Mouse (Mus musculus) megakaryocyte, embryonic 14.5 days (primary cell): Measurements from ENCODE around the gene Unc50. TPM values are rescaled to one million over a fixed set of nuclear protein-coding genes. Genes with fewer than 3 reads are reported as not detected.

Source experiments
- H3K27me3 ChIP-seq: replicated peaks from 2 replicates; pipeline ENCODE3; 2012; ENCODE audit warnings: inconsistent platforms
- H3K36me3 ChIP-seq: replicated peaks from 2 replicates; pipeline ENCODE3; 2012; ENCODE audit warnings: low read length, inconsistent platforms, mixed read lengths
- H3K4me1 ChIP-seq: 2 replicates; pipeline ENCODE4 v1.6.1; 2012; ENCODE audit warnings: inconsistent platforms
- H3K4me3 ChIP-seq: replicated peaks from 2 replicates; pipeline ENCODE3; 2012; ENCODE audit warnings: moderate library complexity, mild to moderate bottlenecking, inconsistent platforms
- H3K9me3 ChIP-seq: 2 replicates; pipeline ENCODE4 v1.6.1; 2012; ENCODE audit warnings: inconsistent platforms
- FLI1 ChIP-seq: IDR thresholded peaks from 2 replicates; pipeline ENCODE4 v1.6.1; 2012; ENCODE audit warnings: low read length, inconsistent platforms, mixed read lengths
- GATA1 ChIP-seq: IDR thresholded peaks from 3 replicates; pipeline ENCODE4 v1.6.1; 2012; ENCODE audit warnings: mixed read lengths, low read length, inconsistent platforms, borderline replicate concordance
- polyA plus RNA-seq: library from polyadenylated mRNA; stranded (reverse); fragments of >175 nt; gene quantifications from 2 replicates; pipeline ENCODE4 v1.2.3, GENCODE M21; 2012; ENCODE audit warnings: low replicate concordance; ENCODE audit not compliant: insufficient read depth

The Unc50 gene
- 32.9 and 52.3 TPM in 2 replicates for polyA plus RNA-seq

- no peaks in the 10 kb centered on the region for H3K9me3 ChIP-seq
- H3K27me3 ChIP-seq: no peaks in the 10 kb centered on the region
- peaks cover 67% of the 10 kb centered on the region for H3K36me3 ChIP-seq
- peaks cover 77% of the 10 kb centered on the region for H3K4me1 ChIP-seq
- peak within 1 kb of the TSS; percentile 93 for H3K4me3 ChIP-seq
- no peak for TF ChIP-seq GATA1
- no peak; the same call in 1 of the 2 replicates for TF ChIP-seq FLI1
Measured at GRCm38 (mm10) chr1:37429366-37430296, at the start of gene Unc50, which contains the start of gene Coa5. Gene Unc50, plus strand, starts transcription at chr1:37430139. Gene Coa5, minus strand, starts transcription at chr1:37430103.

- H3K9me3 ChIP-seq: no peaks in the 10 kb centered on the region
- H3K36me3 ChIP-seq: peaks cover 96% of the 10 kb centered on the region
- H3K4me1 ChIP-seq: peaks cover 43% of the 10 kb centered on the region
- TF ChIP-seq FLI1: no peak
- no peak for TF ChIP-seq GATA1
- H3K4me3 ChIP-seq: no peak overlapping the region
- no peaks in the 10 kb centered on the region for H3K27me3 ChIP-seq
Measured at GRCm38 (mm10) chr1:37380913-37381312, 49.0 kb upstream of the Unc50 start.

- TF ChIP-seq FLI1 (no peak), GATA1 (no peak)
- Histone ChIP-seq H3K4me3 (no peak overlapping the region), H3K36me3 (peaks cover 96% of the 10 kb centered on the region), H3K27me3 (no peaks in the 10 kb centered on the region), H3K4me1 (peaks cover 51% of the 10 kb centered on the region), H3K9me3 (no peaks in the 10 kb centered on the region)
Measured at GRCm38 (mm10) chr1:37384304-37384703, 45.6 kb upstream of the Unc50 start.

GRCm38 (mm10) chr1:37386448-37386971, 43.4 kb upstream of the Unc50 start:
- Histone ChIP-seq H3K4me3 (no peak overlapping the region), H3K36me3 (peaks cover 96% of the 10 kb centered on the region)
- TF ChIP-seq FLI1 (no peak), GATA1 (no peak)

GRCm38 (mm10) chr1:37393174-37393573, 36.8 kb upstream of the Unc50 start:
- Histone ChIP-seq H3K27me3 (no peaks in the 10 kb centered on the region), H3K4me3 (no peak overlapping the region), H3K36me3 (peaks cover 97% of the 10 kb centered on the region), H3K9me3 (no peaks in the 10 kb centered on the region), H3K4me1 (peaks cover 4% of the 10 kb centered on the region; the same call in 1 of the 2 replicates)
- TF ChIP-seq FLI1 (no peak), GATA1 (no peak)

More at GRCm38 (mm10) chr1:37386448-37386971, 43.4 kb upstream of the Unc50 start:
- no peaks in the 10 kb centered on the region for H3K9me3 ChIP-seq
- H3K4me1 ChIP-seq: peaks cover 42% of the 10 kb centered on the region
- H3K27me3 ChIP-seq: no peaks in the 10 kb centered on the region

- Histone ChIP-seq H3K36me3 (peaks cover 97% of the 10 kb centered on the region), H3K27me3 (no peaks in the 10 kb centered on the region), H3K4me3 (no peak overlapping the region), H3K9me3 (no peaks in the 10 kb centered on the region), H3K4me1 (peaks cover 13% of the 10 kb centered on the region; the same call in 1 of the 2 replicates)
- TF ChIP-seq FLI1 (no peak), GATA1 (no peak)
Measured at GRCm38 (mm10) chr1:37396481-37396880, 33.5 kb upstream of the Unc50 start.

GRCm38 (mm10) chr1:37398961-37399360, 31.0 kb upstream of the Unc50 start:
- H3K4me3 ChIP-seq: no peak overlapping the region
- TF ChIP-seq GATA1: no peak
- TF ChIP-seq FLI1: no peak
- peaks cover 36% of the 10 kb centered on the region for H3K4me1 ChIP-seq
- peaks cover 98% of the 10 kb centered on the region for H3K36me3 ChIP-seq
- no peaks in the 10 kb centered on the region for H3K9me3 ChIP-seq
- no peaks in the 10 kb centered on the region for H3K27me3 ChIP-seq

- Histone ChIP-seq H3K4me3 (no peak overlapping the region), H3K9me3 (no peaks in the 10 kb centered on the region), H3K4me1 (peaks cover 36% of the 10 kb centered on the region), H3K36me3 (peaks cover 96% of the 10 kb centered on the region), H3K27me3 (no peaks in the 10 kb centered on the region)
- TF ChIP-seq FLI1: no peak
- TF ChIP-seq GATA1: no peak
Measured at GRCm38 (mm10) chr1:37399734-37400133, 30.2 kb upstream of the Unc50 start.

- H3K4me3 ChIP-seq: no peak overlapping the region
- no peak for TF ChIP-seq GATA1
- no peak for TF ChIP-seq FLI1
- H3K4me1 ChIP-seq: peaks cover 43% of the 10 kb centered on the region
- H3K36me3 ChIP-seq: peaks cover 95% of the 10 kb centered on the region
- no peaks in the 10 kb centered on the region for H3K9me3 ChIP-seq
- H3K27me3 ChIP-seq: no peaks in the 10 kb centered on the region
Measured at GRCm38 (mm10) chr1:37401687-37402086, 28.3 kb upstream of the Unc50 start.

GRCm38 (mm10) chr1:37405137-37405536, 24.8 kb upstream of the Unc50 start:
- Histone ChIP-seq H3K4me1 (peaks cover 43% of the 10 kb centered on the region), H3K36me3 (peaks cover 89% of the 10 kb centered on the region), H3K27me3 (no peaks in the 10 kb centered on the region), H3K9me3 (no peaks in the 10 kb centered on the region), H3K4me3 (no peak overlapping the region)
- no peak for TF ChIP-seq GATA1
- no peak for TF ChIP-seq FLI1
